Mouse (Mus musculus) stomach, embryonic 14.5 days (tissue): ENCODE data around the gene Ptprc. TPM values are rescaled to one million over a fixed set of nuclear protein-coding genes. Genes with fewer than 3 reads are reported as not detected.

ENCODE experiments used
- ATAC-seq: fragments of 200-750 bp; cut with Nextera tagmentation; 2 replicates; pipeline ENCODE4 v1.8.0; 2017; ENCODE audit warnings: low read depth, moderate TSS enrichment; ENCODE audit not compliant: insufficient number of reproducible peaks, insufficient read depth, low FRiP score
- H3K27ac ChIP-seq: fragments of 300-500 bp; sonication (generic); 2 replicates; pipeline ENCODE4 v1.5.1; 2014; ENCODE audit warnings: mild to moderate bottlenecking, low read length, moderate library complexity, mixed read lengths
- H3K27me3 ChIP-seq: fragments of 300-500 bp; sonication (generic); 2 replicates; pipeline ENCODE4 v1.6.1; 2014; ENCODE audit warnings: low read length, control low read depth, mixed read lengths; ENCODE audit not compliant: control insufficient read depth, insufficient read depth
- H3K36me3 ChIP-seq: fragments of 300-500 bp; sonication (generic); 2 replicates; pipeline ENCODE4 v1.6.1; 2014; ENCODE audit warnings: mild to moderate bottlenecking, control low read depth, low read length, moderate library complexity, mixed read lengths; ENCODE audit not compliant: control insufficient read depth, insufficient read depth
- H3K4me1 ChIP-seq: fragments of 300-500 bp; sonication (generic); 2 replicates; pipeline ENCODE4 v1.6.1; 2014; ENCODE audit warnings: low read length, control low read depth, mixed read lengths; ENCODE audit not compliant: control insufficient read depth, insufficient read depth
- H3K4me2 ChIP-seq: fragments of 300-500 bp; sonication (generic); replicated peaks from 2 replicates; pipeline ENCODE4 v1.6.1; 2014; ENCODE audit warnings: low read depth, low read length, control low read depth
- H3K4me3 ChIP-seq: fragments of 300-500 bp; sonication (generic); 2 replicates; pipeline ENCODE4 v1.5.1; 2014; ENCODE audit warnings: low read depth, low read length, control low read depth
- H3K9ac ChIP-seq: fragments of 300-500 bp; sonication (generic); replicated peaks from 2 replicates; pipeline ENCODE4 v1.6.1; 2014; ENCODE audit warnings: low read depth, mild to moderate bottlenecking, control low read depth, low read length, moderate library complexity, mixed read lengths
- H3K9me3 ChIP-seq: fragments of 300-500 bp; sonication (generic); 2 replicates; pipeline ENCODE4 v1.6.1; 2016; ENCODE audit warnings: low read depth, low read length, control low read depth; ENCODE audit not compliant: control insufficient read depth
- WGBS: fragments of 180-500 bp; shearing (Covaris S2); extraction: QIAGEN DNeasy Blood & Tissue Kit; methylation state at CpG from one replicate; pipeline ENCODE4 v1.1.7; 2014; 5-methylcytosine and 5-hydroxymethylcytosine counted together
- polyA plus RNA-seq: library from polyadenylated mRNA; unstranded; fragments of >200 nt; fragmentation: Nextera tagmentation; extraction: Ambion mirVana; gene quantifications from 2 replicates; pipeline ENCODE4 v1.2.1, GENCODE M21; 2014

The Ptprc gene
- polyA plus RNA-seq: 4.5 and 4.6 TPM in 2 replicates

- 71% methylated on average over 4 of the region's 4 CpGs for WGBS
Measured at GRCm38 (mm10) chr1:138175494-138175893, at the start of gene Ptprc. Ptprc (minus strand) TSS chr1:138175708.

GRCm38 (mm10) chr1:138214736-138215458 lies 39.4 kb upstream of the Ptprc start:
- H3K4me1 ChIP-seq: no peaks in the 10 kb centered on the region
- H3K4me3 ChIP-seq: no peak overlapping the region
- WGBS: 77% methylated on average over 3 of the region's 3 CpGs
- no peak for ATAC-seq
- no peak overlapping the region for H3K9ac ChIP-seq
- no peaks in the 10 kb centered on the region for H3K9me3 ChIP-seq
- no peak overlapping the region for H3K27ac ChIP-seq
- no peaks in the 10 kb centered on the region for H3K27me3 ChIP-seq
- H3K4me2 ChIP-seq: no peak overlapping the region
- no peaks in the 10 kb centered on the region for H3K36me3 ChIP-seq

More at GRCm38 (mm10) chr1:138175494-138175893, at the start of gene Ptprc:
- Histone ChIP-seq H3K9ac (no peak within 1 kb of the TSS), H3K27ac (no peak within 1 kb of the TSS), H3K9me3 (no peaks in the 10 kb centered on the region), H3K27me3 (no peaks in the 10 kb centered on the region), H3K4me3 (no peak within 1 kb of the TSS), H3K4me1 (no peaks in the 10 kb centered on the region), H3K36me3 (no peaks in the 10 kb centered on the region), H3K4me2 (no peak within 1 kb of the TSS)
- ATAC-seq: no peak

- no peaks in the 10 kb centered on the region for H3K27me3 ChIP-seq
- no peak overlapping the region for H3K4me3 ChIP-seq
- H3K4me2 ChIP-seq: no peak overlapping the region
- H3K4me1 ChIP-seq: no peaks in the 10 kb centered on the region
- no peaks in the 10 kb centered on the region for H3K36me3 ChIP-seq
- no peak overlapping the region for H3K27ac ChIP-seq
- H3K9me3 ChIP-seq: no peaks in the 10 kb centered on the region
- 73% methylated on average over 3 of the region's 3 CpGs for WGBS
- ATAC-seq: no peak
- no peak overlapping the region for H3K9ac ChIP-seq
Measured at GRCm38 (mm10) chr1:138210387-138211024, 35.0 kb upstream of the Ptprc start.

- Histone ChIP-seq H3K9ac (no peak overlapping the region), H3K36me3 (no peaks in the 10 kb centered on the region), H3K4me3 (no peak overlapping the region), H3K27ac (no peak overlapping the region), H3K4me2 (no peak overlapping the region), H3K9me3 (no peaks in the 10 kb centered on the region), H3K27me3 (no peaks in the 10 kb centered on the region), H3K4me1 (no peaks in the 10 kb centered on the region)
- 88% methylated on average over 3 of the region's 3 CpGs for WGBS
- no peak for ATAC-seq
Measured at GRCm38 (mm10) chr1:138209751-138210150, 34.2 kb upstream of the Ptprc start.

- H3K27me3 ChIP-seq: no peaks in the 10 kb centered on the region
- H3K27ac ChIP-seq: no peak overlapping the region
- H3K9me3 ChIP-seq: no peaks in the 10 kb centered on the region
- no peak overlapping the region for H3K9ac ChIP-seq
- no peak for ATAC-seq
- H3K4me3 ChIP-seq: no peak overlapping the region
- WGBS: 82% methylated on average over 7 of the region's 7 CpGs
- H3K4me1 ChIP-seq: no peaks in the 10 kb centered on the region
- no peaks in the 10 kb centered on the region for H3K36me3 ChIP-seq
- H3K4me2 ChIP-seq: no peak overlapping the region
Measured at GRCm38 (mm10) chr1:138206041-138206440, 30.5 kb upstream of the Ptprc start.

- H3K27ac ChIP-seq: no peak overlapping the region
- H3K36me3 ChIP-seq: no peaks in the 10 kb centered on the region
- H3K4me3 ChIP-seq: no peak overlapping the region
- 78% methylated on average over 8 of the region's 8 CpGs for WGBS
- H3K4me2 ChIP-seq: no peak overlapping the region
- H3K9me3 ChIP-seq: no peaks in the 10 kb centered on the region
- H3K4me1 ChIP-seq: no peaks in the 10 kb centered on the region
- ATAC-seq: no peak
- H3K27me3 ChIP-seq: no peaks in the 10 kb centered on the region
- H3K9ac ChIP-seq: no peak overlapping the region
Measured at GRCm38 (mm10) chr1:138191689-138192508, 16.4 kb upstream of the Ptprc start.

GRCm38 (mm10) chr1:138188131-138188530 lies 12.6 kb upstream of the Ptprc start:
- 82% methylated on average over 4 of the region's 4 CpGs for WGBS
- Histone ChIP-seq H3K9ac (no peak overlapping the region), H3K4me2 (no peak overlapping the region), H3K9me3 (no peaks in the 10 kb centered on the region), H3K36me3 (no peaks in the 10 kb centered on the region), H3K27me3 (no peaks in the 10 kb centered on the region), H3K4me3 (no peak overlapping the region), H3K4me1 (no peaks in the 10 kb centered on the region), H3K27ac (no peak overlapping the region)
- ATAC-seq: no peak

- no peak overlapping the region for H3K4me2 ChIP-seq
- H3K9ac ChIP-seq: no peak overlapping the region
- WGBS: 56% methylated on average over 4 of the region's 4 CpGs
- no peak for ATAC-seq
- no peaks in the 10 kb centered on the region for H3K27me3 ChIP-seq
- no peak overlapping the region for H3K4me3 ChIP-seq
- no peaks in the 10 kb centered on the region for H3K4me1 ChIP-seq
- no peaks in the 10 kb centered on the region for H3K9me3 ChIP-seq
- no peak overlapping the region for H3K27ac ChIP-seq
- H3K36me3 ChIP-seq: no peaks in the 10 kb centered on the region
Measured at GRCm38 (mm10) chr1:138185904-138186303, 10.4 kb upstream of the Ptprc start.
